Mouse (Mus musculus) ES-Bruce4 (cell line): ENCODE measurements around the gene Card10. TPM values are rescaled to one million over a fixed set of nuclear protein-coding genes. Genes with fewer than 3 reads are reported as not detected.

Source experiments
- H3K27ac ChIP-seq: 2 replicates; pipeline ENCODE4 v1.5.1; 2012; ENCODE audit warnings: low read length, inconsistent platforms; ENCODE audit not compliant: insufficient read depth
- H3K27me3 ChIP-seq: 2 replicates; pipeline ENCODE4 v1.6.1; 2012; ENCODE audit warnings: mild to moderate bottlenecking, low read length, inconsistent platforms; ENCODE audit not compliant: control insufficient read depth, poor library complexity, insufficient read depth, severe bottlenecking
- H3K36me3 ChIP-seq: 2 replicates; pipeline ENCODE4 v1.6.1; 2012; ENCODE audit warnings: inconsistent platforms, mild to moderate bottlenecking, low read length, moderate library complexity; ENCODE audit not compliant: control insufficient read depth, poor library complexity, insufficient read depth, severe bottlenecking
- H3K4me1 ChIP-seq: one replicate; pipeline ENCODE4 v1.8.1; 2011; ENCODE audit warnings: low read length; ENCODE audit not compliant: control insufficient read depth, insufficient read depth
- H3K4me3 ChIP-seq: 2 replicates; pipeline ENCODE4 v1.5.1; 2011; ENCODE audit warnings: low read depth, mild to moderate bottlenecking, low read length
- H3K9ac ChIP-seq: 2 replicates; pipeline ENCODE4 v1.6.1; 2012; ENCODE audit warnings: low read depth, mild to moderate bottlenecking, inconsistent platforms; ENCODE audit not compliant: poor library complexity, severe bottlenecking
- H3K9me3 ChIP-seq: replicated peaks from 2 replicates; pipeline ENCODE4 v1.6.1; 2012; ENCODE audit warnings: mild to moderate bottlenecking, low read length, inconsistent platforms; ENCODE audit not compliant: control insufficient read depth, poor library complexity, insufficient read depth, severe bottlenecking
- CTCF ChIP-seq: IDR thresholded peaks from one replicate; pipeline ENCODE4 v1.8.1; 2011; ENCODE audit warnings: low read depth, low read length
- EP300 ChIP-seq: IDR thresholded peaks from 2 replicates; pipeline ENCODE4 v1.6.1; 2011; ENCODE audit warnings: low read depth, low read length; ENCODE audit not compliant: insufficient read depth
- POLR2A ChIP-seq: IDR thresholded peaks from one replicate; pipeline ENCODE4 v1.8.1; 2011; ENCODE audit warnings: low read length; ENCODE audit not compliant: insufficient read depth
- polyA plus RNA-seq: library from polyadenylated mRNA; stranded (reverse); fragments of >200 nt; gene quantifications from 2 replicates; pipeline ENCODE4 v1.2.4, GENCODE M21; 2011; ENCODE audit warnings: low read depth; ENCODE audit not compliant: missing spikeins, insufficient read depth, insufficient read length

Gene Card10
- polyA plus RNA-seq, 1 experiment = 19.6 TPM

DNA sequence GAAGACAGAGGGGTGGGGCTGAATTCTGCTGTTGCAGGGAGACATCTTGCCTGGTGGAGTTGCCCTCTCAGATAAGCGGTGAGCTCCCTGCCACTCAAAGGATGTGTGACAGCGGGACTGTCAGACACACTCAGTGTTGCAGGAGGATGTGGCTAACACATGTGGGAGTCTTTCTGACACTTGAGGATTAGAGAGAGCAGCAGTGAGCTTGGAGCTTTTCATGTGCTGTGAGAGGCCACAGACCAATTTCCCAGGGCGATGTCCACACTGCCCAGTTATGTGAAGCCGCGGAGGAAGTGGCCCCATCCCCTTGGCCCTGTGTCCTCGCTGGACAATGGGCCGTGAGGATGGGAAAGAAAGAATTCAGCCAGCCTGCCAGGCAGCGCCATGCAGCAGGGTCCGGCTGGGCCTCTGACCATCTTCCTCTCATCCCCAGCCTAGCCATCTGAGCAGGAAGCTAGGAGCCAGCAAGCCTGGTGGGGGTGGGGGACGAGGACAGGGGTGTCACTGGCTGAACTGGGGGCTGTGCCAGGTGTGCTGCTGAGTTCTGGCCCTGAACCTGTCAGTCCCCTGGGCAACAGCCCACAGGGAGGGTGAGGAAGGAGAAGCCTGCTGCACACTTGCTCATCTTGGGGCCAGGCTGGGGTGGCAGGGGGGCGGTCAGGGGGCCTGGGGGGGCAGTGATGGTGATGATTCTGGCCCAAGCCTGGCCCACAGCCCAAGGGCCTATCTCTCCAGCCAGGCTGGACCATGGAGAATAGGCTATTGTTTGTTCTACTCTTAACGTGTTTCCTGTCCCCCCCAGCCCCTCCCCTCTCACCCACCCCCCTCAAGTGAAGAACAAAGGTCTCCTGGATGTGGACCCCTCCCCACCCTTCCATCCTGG lies 32.6 kb upstream of the Card10 start:
- Histone ChIP-seq H3K27me3 (no peaks in the 10 kb centered on the region), H3K4me3 (no peak overlapping the region), H3K36me3 (no peaks in the 10 kb centered on the region), H3K9ac (no peak overlapping the region), H3K9me3 (no peaks in the 10 kb centered on the region), H3K27ac (no peak overlapping the region), H3K4me1 (peaks cover 10% of the 10 kb centered on the region)
- no peak for TF ChIP-seq POLR2A
- no peak for TF ChIP-seq EP300
- no peak for TF ChIP-seq CTCF

DNA sequence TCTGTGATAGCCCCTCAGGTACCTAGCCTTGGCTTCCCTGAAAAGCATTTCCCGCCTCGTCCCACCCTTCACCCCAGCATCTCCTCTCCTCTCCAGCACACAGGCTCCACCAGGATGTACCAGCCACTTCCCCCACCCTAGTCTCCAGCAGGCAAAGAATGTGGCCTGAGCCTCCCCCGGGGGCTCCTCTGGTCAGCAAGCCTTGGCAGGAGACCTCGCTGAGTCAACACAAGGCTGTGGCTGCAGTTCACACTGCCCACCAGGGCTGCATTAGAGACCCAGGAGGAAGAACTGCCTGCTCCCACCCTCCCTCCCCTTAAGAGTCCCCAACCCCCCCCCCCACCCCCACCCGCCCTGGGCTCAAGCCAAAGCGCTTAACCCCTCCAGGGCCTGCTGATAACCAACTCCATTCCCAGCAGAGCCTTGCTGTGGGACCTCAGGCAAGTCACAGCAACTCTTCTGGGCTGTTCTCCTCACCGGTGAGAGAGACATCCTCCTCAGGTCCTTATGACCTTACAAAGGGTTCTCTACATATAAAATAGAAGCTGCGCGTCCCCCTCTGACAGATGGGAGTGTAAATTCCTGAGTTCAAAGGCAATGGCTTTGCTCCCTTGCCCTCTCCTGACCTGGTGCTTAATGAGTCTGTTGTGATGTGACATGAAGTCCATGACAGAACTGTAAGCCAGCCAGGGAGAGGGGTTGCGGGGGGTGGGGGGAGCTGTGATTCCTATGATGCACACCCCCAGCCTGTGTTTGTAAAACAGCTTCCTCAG lies 31.6 kb upstream of the Card10 start:
- H3K27ac ChIP-seq = no peak overlapping the region
- H3K4me3 ChIP-seq = no peak overlapping the region
- no peak for TF ChIP-seq EP300
- no peak for TF ChIP-seq CTCF
- no peak for TF ChIP-seq POLR2A
- H3K9me3 ChIP-seq = no peaks in the 10 kb centered on the region
- peaks cover 10% of the 10 kb centered on the region for H3K4me1 ChIP-seq
- no peak overlapping the region for H3K9ac ChIP-seq
- no peaks in the 10 kb centered on the region for H3K27me3 ChIP-seq
- no peaks in the 10 kb centered on the region for H3K36me3 ChIP-seq

DNA sequence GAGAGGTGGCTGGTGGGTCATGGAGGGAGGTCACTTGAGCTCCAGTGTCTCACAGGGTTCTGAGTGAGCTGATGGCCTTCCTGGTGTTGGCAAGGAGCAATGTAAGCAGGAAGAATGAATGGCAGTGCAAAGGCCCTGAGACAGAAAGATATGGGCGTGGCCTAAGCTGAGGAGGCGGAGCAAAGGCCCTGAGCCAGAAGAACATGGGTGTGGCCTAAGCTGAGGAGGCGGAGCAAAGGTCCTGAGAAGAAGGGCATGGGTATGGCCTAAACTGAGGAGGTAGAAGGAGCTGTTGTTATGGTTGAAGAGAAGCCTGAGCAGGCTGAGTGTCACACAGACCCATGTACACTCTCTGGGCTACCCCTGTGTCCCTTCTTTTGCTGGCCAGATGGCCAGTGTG lies 30.7 kb upstream of the Card10 start:
- H3K9ac ChIP-seq = no peak overlapping the region
- peaks cover 10% of the 10 kb centered on the region for H3K4me1 ChIP-seq
- TF ChIP-seq CTCF = no peak
- no peak overlapping the region for H3K4me3 ChIP-seq
- H3K27ac ChIP-seq = no peak overlapping the region
- no peaks in the 10 kb centered on the region for H3K9me3 ChIP-seq
- H3K27me3 ChIP-seq = no peaks in the 10 kb centered on the region
- H3K36me3 ChIP-seq = no peaks in the 10 kb centered on the region

DNA sequence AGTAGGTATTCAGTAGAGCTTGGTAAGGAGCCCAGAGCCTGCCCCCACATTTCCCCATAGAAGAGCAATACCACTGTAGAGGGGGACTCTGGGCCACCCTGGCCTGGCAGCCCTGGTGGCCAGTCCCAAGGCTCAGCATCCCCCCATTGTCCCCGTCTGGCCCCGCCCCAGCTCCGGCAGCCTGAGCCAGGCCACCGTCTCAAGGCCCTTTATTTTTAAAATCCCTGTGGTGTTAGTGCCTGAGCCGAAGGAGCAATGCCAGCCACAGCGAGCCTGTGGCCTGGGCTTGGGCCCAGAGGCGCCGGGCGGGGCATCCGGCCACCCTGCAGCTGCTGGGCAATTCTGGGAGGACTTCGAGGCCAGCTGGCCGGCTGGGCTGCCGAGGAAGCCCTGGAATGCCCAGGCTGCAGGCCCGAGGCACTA lies 29.9 kb upstream of the Card10 start:
- Histone ChIP-seq H3K9ac (no peak overlapping the region), H3K4me3 (no peak overlapping the region), H3K9me3 (no peaks in the 10 kb centered on the region), H3K36me3 (no peaks in the 10 kb centered on the region), H3K27ac (no peak overlapping the region), H3K4me1 (peaks cover 13% of the 10 kb centered on the region), H3K27me3 (no peaks in the 10 kb centered on the region)
- TF ChIP-seq POLR2A (no peak), CTCF (no peak), EP300 (no peak)

DNA sequence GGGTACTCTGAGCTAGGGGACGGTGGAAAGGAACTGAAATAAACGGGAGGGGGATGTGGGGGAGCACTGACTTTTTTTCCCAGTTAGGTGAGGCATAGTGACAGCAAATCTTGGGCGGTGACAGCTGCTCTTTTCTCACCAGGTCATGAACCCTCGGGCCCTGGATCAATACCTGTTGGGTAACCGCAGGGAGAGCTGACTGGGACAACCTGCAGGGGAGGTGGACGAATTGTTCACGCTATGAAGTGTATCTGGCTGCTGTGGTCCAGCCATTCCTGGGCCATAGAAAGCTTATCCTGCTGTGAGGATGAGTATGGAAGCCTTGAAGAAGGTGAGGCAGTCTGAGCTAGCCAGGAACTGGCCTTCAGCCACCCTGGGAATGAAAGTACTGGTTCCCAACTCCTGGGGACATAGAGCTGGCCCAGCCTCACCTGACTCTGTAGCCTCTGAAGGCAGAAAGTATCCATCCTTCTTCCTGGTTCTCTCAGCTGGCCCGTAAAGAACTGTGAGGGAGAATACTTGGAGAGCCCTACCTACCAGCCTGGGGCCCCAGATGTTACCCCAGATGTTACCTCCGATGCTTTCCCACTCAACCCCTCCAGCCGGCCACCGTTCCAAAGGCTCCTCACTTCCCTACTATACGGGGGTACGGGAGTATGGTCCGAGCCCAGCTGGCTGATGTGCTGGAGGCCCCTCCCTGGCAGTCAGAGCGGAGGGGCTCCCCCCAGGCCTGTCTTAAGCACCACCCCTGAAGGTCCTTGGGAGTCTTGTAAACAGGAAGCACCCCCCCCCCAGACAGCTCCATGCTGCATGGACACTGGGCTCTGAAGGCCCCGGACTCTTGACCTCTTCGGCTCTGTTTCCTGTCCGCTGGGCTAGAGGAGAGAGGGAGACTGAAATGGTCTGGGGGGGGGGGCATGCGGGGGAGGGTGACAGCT lies 29.1 kb upstream of the Card10 start:
- no peak overlapping the region for H3K4me3 ChIP-seq
- TF ChIP-seq POLR2A (no peak), CTCF (no peak), EP300 (no peak)

More for the DNA sequence above, 29.1 kb upstream of the Card10 start:
- Histone ChIP-seq H3K4me1 (peaks cover 13% of the 10 kb centered on the region), H3K9ac (no peak overlapping the region), H3K27ac (no peak overlapping the region), H3K36me3 (no peaks in the 10 kb centered on the region), H3K27me3 (no peaks in the 10 kb centered on the region), H3K9me3 (no peaks in the 10 kb centered on the region)
